Mouse (Mus musculus) mammary gland, adult 2 months (tissue): ENCODE results near the gene Fahd2a. TPM values are rescaled to one million over a fixed set of nuclear protein-coding genes. Genes with fewer than 3 reads are reported as not detected.

Source experiments
- polyA plus RNA-seq: library from polyadenylated mRNA; depleted of rRNA; stranded (reverse); fragments of >200 nt; gene quantifications from 2 replicates; pipeline ENCODE4 v1.2.3, GENCODE M21; 2012; ENCODE audit warnings: low replicate concordance; rRNA removed

Fahd2a gene
- 18.4 and 28.0 TPM in 2 replicates for polyA plus RNA-seq

DNA sequence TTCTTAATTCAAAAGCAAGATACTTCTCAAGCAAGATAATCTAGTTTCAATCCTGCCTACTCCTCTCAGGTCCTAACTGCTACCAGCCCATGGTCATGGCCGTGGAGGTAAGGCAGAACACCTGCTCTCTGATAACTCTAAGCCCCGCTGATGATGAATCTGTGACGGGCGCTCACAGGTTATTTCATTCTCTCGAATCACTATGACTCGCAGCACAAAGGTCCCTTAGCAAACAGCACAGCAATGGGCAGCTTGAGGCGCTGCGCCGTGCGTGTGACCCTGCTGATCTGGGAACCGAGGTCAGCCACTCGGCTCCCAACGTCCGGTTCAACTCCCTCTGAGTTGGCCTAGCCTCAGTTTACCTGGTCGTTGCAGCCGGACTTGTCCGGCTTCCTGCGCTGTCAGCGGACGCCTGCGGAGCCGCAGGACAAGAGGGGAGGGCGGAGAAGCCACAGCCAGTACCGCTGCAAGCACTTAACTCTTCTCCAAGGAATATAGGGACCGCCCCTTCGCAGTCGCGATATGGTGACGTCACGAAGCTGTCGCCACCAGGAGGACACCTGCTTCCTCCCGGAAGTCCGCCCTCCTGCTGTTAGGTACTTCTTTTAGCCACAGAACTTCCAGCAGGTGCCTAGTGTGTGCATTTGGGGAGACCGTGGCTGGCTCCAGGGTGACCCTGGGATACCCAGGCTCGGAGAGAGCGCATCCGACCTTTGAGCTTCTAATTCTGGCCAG lies at the start of gene Fahd2a:
TSS of gene Fahd2a (minus strand) at position 511 of the 735 bp plus-strand sequence.

DNA sequence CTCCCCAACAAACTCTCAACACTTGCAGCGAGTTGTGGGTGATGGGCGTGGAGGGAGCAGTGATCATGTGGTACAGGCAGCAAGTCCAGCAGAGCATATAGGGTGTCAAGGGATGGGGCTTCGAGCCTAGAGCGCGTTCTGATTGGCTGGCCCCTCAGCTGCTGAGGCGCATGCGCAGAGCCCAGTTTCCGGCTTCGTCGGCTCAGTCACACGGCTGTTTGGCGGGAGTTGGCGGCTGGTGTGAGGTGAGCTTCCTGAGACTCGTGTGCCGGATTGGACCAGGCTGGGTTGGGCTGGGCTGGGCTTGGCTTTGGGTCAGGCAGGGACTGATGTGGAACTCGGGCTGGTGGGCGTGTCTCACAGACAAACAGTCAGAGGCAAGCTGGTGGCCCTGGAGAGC lies 19.4 kb downstream of the Fahd2a start, which contains the start of gene Gpat2:
TSS of gene Gpat2 (plus strand) at position 223 of the 400 bp plus-strand sequence.

Other genes with a start within 250 kb of the Fahd2a start
- gene 1810024B03Rik, start 236.3 kb downstream of the Fahd2a start, polyA plus RNA-seq: 1.4 and 1.7 TPM in 2 replicates
- 39.8 and 59.6 TPM in 2 replicates for gene Snrnp200, start 236.2 kb downstream of the Fahd2a start, polyA plus RNA-seq
- 46.1 and 58.1 TPM in 2 replicates for gene Ciao1, start 196.7 kb downstream of the Fahd2a start, polyA plus RNA-seq
- 122 and 139 TPM in 2 replicates for gene Tmem127, start 196.7 kb downstream of the Fahd2a start, polyA plus RNA-seq
- 58.5 and 76.2 TPM in 2 replicates for gene Stard7, start 174.3 kb downstream of the Fahd2a start, polyA plus RNA-seq
- 28.3 and 109 TPM in 2 replicates for gene Dusp2, start 108.4 kb downstream of the Fahd2a start, polyA plus RNA-seq
- gene Astl, start 105.9 kb downstream of the Fahd2a start, polyA plus RNA-seq: not detected in 2 replicates
- gene Adra2b, start 81.4 kb downstream of the Fahd2a start, polyA plus RNA-seq: 0.25 and 0.57 TPM in 2 replicates
- 0.09 and 0.12 TPM in 2 replicates for gene Gpat2, start 19.4 kb downstream of the Fahd2a start, polyA plus RNA-seq
- 3.8 and 4.9 TPM in 2 replicates for gene Kcnip3, start 77.5 kb upstream of the Fahd2a start, polyA plus RNA-seq
- gene Prom2, start 96.9 kb upstream of the Fahd2a start, polyA plus RNA-seq: 31.0 and 41.5 TPM in 2 replicates
- 2.1 and 4.3 TPM in 2 replicates for gene Zfp661, start 142.5 kb upstream of the Fahd2a start, polyA plus RNA-seq
- gene Mrps5, start 142.7 kb upstream of the Fahd2a start, polyA plus RNA-seq: 54.5 and 60.4 TPM in 2 replicates
- 3.0 and 4.9 TPM in 2 replicates for gene Mal, start 212.1 kb upstream of the Fahd2a start, polyA plus RNA-seq